Mouse (Mus musculus) E14TG2a.4 (cell line): ENCODE measurements at regions not wholly inside any gene's neighbourhood (a gene's known extent, or its start where the extent isn't known, plus 50 kb on each side); places are given as distances from the start of the nearest gene placed in this dataset.

ENCODE experiments used
- H3K27me3 ChIP-seq: 2 replicates; pipeline ENCODE4 v1.6.1; 2014; ENCODE audit warnings: low read length, control low read depth; ENCODE audit not compliant: insufficient read depth
- H3K36me3 ChIP-seq: 2 replicates; pipeline ENCODE4 v1.6.1; 2014; ENCODE audit warnings: low read length, control low read depth; ENCODE audit not compliant: insufficient read depth
- H3K4me1 ChIP-seq: replicated peaks from 2 replicates; pipeline ENCODE4 v1.6.1; 2014; ENCODE audit warnings: low read depth, low read length, control low read depth
- H3K4me3 ChIP-seq: replicated peaks from 2 replicates; pipeline ENCODE4 v1.5.1; 2014; ENCODE audit warnings: mild to moderate bottlenecking, low read length
- H3K9me3 ChIP-seq: 2 replicates; pipeline ENCODE4 v1.6.1; 2014; ENCODE audit warnings: low read length, control low read depth
- CTCF ChIP-seq: conservative IDR thresholded peaks from 2 replicates; pipeline ENCODE4 v1.5.1; 2014; ENCODE audit warnings: low read length
- NANOG ChIP-seq: IDR thresholded peaks from 2 replicates; pipeline ENCODE4 v1.6.1; 2014; ENCODE audit warnings: borderline replicate concordance, low read length, mixed read lengths
- POU5F1 ChIP-seq: IDR thresholded peaks from 2 replicates; pipeline ENCODE4 v1.6.1; 2014; ENCODE audit warnings: low read length, borderline replicate concordance

DNA sequence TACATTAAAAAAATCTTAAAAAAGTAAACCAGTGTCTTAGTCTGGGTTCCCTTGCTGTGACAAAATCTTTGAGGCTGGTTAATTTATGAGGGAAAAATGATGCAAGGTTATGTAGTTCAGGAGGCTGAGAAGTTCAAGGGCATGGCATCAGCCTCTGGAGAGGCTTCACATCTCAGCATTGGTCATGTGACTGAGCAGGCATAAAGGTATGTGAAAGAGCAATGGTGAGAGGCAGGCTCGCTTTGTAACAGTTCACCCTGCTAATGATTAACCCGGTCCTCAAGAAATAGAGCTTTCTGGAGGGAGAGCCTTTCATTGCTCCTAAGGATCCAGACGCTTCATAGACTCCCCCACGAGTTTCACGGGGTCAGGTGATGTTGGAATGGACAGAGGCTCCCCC is 120.1 kb upstream of the Hs3st3a1 start:
- Histone ChIP-seq H3K36me3 (no peaks in the 10 kb centered on the region), H3K9me3 (peaks cover 5% of the 10 kb centered on the region; the same call in 1 of the 2 replicates), H3K27me3 (no peaks in the 10 kb centered on the region; the same call in 1 of the 2 replicates), H3K4me1 (no peaks in the 10 kb centered on the region; the same call in 1 of the 2 replicates), H3K4me3 (no peak overlapping the region)
- no peak for TF ChIP-seq CTCF
- no peak for TF ChIP-seq NANOG
- no peak for TF ChIP-seq POU5F1

DNA sequence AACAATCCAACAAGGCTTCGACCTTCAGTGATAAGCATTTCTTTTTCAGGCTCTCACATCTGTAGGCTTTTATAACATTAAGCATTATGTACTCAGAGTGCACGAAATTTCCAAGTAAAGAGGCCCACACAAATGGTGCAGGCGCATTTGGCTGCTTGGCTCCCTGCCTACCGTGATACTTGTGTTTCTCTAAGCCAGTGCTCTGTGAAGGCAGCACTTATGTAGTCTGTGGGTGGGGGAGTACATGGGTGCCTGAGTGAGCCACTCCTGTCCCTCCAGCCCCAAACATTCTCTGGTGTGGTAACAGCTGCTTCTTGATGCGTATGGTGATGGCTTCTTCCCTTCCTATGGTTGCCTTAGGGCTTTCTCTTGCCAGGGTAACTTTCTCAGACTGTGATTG is 121.9 kb upstream of the Hs3st3a1 start:
- H3K4me3 ChIP-seq, result no peak overlapping the region
- H3K27me3 ChIP-seq, result no peaks in the 10 kb centered on the region; the same call in 1 of the 2 replicates
- H3K4me1 ChIP-seq, result no peaks in the 10 kb centered on the region; the same call in 1 of the 2 replicates
- H3K36me3 ChIP-seq, result no peaks in the 10 kb centered on the region
- H3K9me3 ChIP-seq, result peaks cover 5% of the 10 kb centered on the region; the same call in 1 of the 2 replicates
- TF ChIP-seq NANOG (no peak), POU5F1 (no peak), CTCF (no peak)

DNA sequence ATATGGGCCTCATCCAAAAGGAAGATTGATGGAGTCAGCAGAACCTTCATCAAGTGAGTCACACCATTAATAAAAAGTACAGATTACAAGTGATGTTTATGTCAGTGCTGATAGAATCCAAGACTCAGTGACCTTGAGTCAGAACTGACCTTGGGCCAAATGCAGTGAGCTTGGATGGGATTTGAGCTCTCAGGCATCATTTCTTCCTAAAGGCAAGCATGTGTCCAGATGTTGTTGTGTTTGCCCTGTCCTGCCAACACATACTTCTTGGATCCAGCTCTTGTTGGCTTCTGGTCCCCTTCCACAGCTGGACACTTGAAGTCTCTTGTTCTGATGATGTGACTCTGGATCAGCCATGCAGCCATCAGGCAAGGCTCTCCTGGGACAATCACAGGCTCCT is 125.3 kb upstream of the Hs3st3a1 start:
- H3K4me1 ChIP-seq, result no peaks in the 10 kb centered on the region
- H3K27me3 ChIP-seq, result no peaks in the 10 kb centered on the region; the same call in 1 of the 2 replicates
- TF ChIP-seq CTCF, result no peak
- no peak for TF ChIP-seq NANOG
- TF ChIP-seq POU5F1, result no peak
- peaks cover 5% of the 10 kb centered on the region; the same call in 1 of the 2 replicates for H3K9me3 ChIP-seq
- H3K4me3 ChIP-seq, result no peak overlapping the region
- H3K36me3 ChIP-seq, result no peaks in the 10 kb centered on the region

DNA sequence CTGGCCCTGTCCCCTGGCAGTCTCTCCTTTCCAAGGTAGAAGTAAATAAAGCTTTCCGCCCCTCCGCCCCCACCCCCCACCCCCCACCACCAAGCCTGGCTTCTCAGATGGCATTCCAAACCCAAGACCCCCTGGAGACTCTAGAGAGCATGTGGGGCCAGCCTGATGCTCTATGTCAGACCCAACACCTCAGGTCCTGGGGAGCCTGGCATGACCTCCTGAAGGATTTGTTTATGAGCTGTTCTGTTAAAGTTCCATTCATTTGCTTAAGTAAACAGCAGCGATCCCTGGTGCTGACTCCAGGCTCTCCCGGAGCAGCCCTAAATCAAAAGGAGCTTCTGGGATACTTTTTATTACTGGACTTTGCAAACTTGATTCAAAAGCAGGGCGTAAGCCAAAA is 137.3 kb upstream of the Hs3st3a1 start:
- Histone ChIP-seq H3K4me1 (0 out of 2 replicates have a peak, but pooled peaks cover 6% of the 10 kb centered on the region), H3K9me3 (no peaks in the 10 kb centered on the region), H3K27me3 (peaks cover 3% of the 10 kb centered on the region; the same call in 1 of the 2 replicates), H3K4me3 (no peak overlapping the region), H3K36me3 (no peaks in the 10 kb centered on the region)
- TF ChIP-seq POU5F1, result no peak
- no peak for TF ChIP-seq NANOG
- no peak for TF ChIP-seq CTCF

DNA sequence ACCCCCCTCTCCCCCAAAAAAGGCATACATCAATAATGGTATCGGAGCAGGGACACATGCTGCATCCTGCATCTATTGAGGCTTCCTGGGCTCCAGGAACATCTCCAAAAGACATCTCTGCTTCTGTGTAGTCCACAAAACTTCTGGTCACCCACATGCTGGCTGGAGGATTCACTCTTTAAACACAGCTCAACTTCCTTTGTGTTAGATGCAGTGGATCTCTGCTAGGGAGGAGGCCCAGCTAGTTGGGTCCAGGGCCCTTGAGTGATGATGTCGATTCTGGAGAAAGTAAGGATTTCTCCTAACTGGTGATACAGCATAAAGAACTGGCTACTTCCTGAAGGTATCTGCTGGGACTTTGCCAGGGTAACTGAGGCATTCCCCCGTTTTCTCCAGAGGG is 146.9 kb upstream of the Hs3st3a1 start:
- Histone ChIP-seq H3K36me3 (no peaks in the 10 kb centered on the region), H3K4me1 (peaks cover 14% of the 10 kb centered on the region), H3K4me3 (no peak overlapping the region), H3K27me3 (no peaks in the 10 kb centered on the region), H3K9me3 (no peaks in the 10 kb centered on the region)
- no peak for TF ChIP-seq NANOG
- no peak for TF ChIP-seq POU5F1
- TF ChIP-seq CTCF, result no peak

DNA sequence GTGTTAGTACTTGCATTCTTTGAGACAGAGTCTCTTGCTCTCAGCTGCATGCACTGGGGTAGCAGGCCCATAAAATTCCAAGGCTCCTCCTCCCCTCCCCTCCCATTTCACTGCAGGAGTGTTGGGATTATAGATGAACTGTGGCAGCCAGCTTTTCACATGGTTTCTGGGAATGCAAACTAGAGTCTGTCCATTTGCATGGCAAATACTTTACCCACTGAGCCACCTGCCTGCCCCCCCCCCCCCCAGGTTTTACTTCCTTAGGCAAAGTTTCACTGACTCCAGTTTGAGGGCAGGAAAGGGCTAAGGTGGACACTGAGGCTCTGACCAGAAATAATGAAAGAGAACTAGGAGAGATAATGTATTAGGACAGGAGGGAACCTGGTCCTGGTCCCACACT is 147.6 kb upstream of the Hs3st3a1 start:
- H3K27me3 ChIP-seq, result no peaks in the 10 kb centered on the region
- no peaks in the 10 kb centered on the region for H3K9me3 ChIP-seq
- no peaks in the 10 kb centered on the region for H3K36me3 ChIP-seq
- TF ChIP-seq CTCF, result no peak
- TF ChIP-seq NANOG, result no peak
- no peak for TF ChIP-seq POU5F1
- peaks cover 14% of the 10 kb centered on the region for H3K4me1 ChIP-seq
- no peak overlapping the region for H3K4me3 ChIP-seq

DNA sequence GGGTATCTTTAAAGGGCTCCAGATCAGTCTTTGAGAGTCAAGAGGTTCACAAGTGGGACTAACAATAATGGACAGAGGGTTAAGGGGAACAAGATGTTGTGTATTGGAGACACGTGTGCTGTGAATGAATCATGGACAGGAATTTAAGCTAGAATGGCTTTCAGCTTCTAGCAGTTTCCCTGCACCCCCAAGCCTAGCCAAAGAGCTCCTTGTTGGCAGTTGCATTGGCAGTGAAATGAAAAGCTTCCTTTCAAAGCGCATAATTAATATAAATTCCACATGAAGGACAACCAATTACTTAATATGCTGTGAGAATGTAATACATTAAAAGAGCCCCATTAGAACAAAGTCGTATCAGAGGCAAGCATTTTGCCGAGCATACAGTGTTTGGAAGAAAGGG is 153.4 kb upstream of the Hs3st3a1 start:
- TF ChIP-seq CTCF (no peak), NANOG (no peak), POU5F1 (no peak)
- no peak overlapping the region for H3K4me3 ChIP-seq
- H3K4me1 ChIP-seq, result peaks cover 9% of the 10 kb centered on the region
- H3K9me3 ChIP-seq, result peaks cover 14% of the 10 kb centered on the region
- H3K36me3 ChIP-seq, result no peaks in the 10 kb centered on the region
- no peaks in the 10 kb centered on the region for H3K27me3 ChIP-seq

DNA sequence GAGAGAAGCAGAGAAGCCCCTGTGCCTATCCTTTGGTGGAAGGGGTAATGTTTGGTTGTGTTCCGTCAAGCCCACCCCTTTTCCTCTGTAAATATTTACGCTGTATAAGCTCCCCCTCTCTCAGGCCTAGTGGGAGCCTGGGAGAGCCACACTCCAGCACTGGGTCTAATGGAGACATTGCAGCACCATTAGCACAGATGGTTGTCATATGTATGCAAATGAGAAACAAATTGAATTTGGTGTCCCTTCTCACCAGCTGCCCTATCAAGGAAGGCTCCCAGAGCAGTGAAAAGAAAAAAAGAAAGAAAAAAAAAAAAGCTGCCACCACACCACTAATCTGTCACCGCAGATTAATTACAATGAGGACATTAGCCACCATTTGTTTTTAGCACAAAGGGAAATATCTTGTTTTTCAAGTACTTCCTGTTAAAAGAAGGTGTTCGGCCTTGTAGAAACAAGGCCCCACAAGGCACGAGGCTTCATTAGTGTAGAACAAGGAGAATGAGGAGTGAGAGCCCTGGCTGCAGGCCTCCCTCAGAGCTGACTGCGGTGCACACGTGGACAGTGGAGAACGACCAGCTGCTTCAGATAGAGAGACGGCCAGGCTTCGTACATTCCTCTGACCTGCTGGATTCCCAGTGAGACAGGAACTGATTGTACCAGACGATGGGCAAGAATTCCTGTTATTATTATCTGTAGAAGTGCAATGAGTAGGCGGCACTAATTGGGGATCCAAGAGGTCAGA is 156.7 kb upstream of the Hs3st3a1 start:
- Histone ChIP-seq H3K4me1 (peaks cover under 1% of the 10 kb centered on the region; the same call in 1 of the 2 replicates), H3K9me3 (peaks cover 14% of the 10 kb centered on the region), H3K4me3 (no peak overlapping the region), H3K36me3 (no peaks in the 10 kb centered on the region), H3K27me3 (no peaks in the 10 kb centered on the region)
- no peak for TF ChIP-seq NANOG
- TF ChIP-seq POU5F1, result no peak
- TF ChIP-seq CTCF, result no peak

DNA sequence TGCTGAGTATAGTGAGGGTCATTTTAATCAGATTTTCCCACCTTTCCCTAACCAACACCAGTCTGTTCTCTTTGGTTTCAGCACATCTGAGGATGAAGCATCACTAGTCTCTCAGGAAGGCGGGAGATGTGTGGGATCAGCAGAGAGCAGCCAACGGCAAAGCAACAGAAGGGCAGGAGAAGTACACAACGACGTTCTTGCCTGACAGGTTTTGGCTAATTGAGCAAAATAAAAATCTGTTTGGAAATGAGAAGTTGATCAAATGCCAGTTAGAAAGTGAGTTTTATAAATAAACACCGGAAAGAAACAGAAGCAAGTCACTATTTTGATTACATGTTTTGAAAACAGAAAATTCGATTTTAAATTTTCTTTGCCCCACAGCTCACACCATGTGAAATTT is 161.4 kb upstream of the Hs3st3a1 start:
- Histone ChIP-seq H3K4me1 (no peaks in the 10 kb centered on the region), H3K36me3 (no peaks in the 10 kb centered on the region), H3K9me3 (no peaks in the 10 kb centered on the region), H3K27me3 (no peaks in the 10 kb centered on the region), H3K4me3 (no peak overlapping the region)
- TF ChIP-seq NANOG, result no peak
